Mouse (Mus musculus) liver, adult (tissue): ENCODE results near the gene Mgp.

ENCODE experiments used
- GATA4 ChIP-seq: IDR thresholded peaks from 2 replicates; pipeline ENCODE4 v1.6.1; 2014; ENCODE audit warnings: mild to moderate bottlenecking, low read length; ENCODE audit not compliant: insufficient replicate concordance

Gene Mgp

DNA sequence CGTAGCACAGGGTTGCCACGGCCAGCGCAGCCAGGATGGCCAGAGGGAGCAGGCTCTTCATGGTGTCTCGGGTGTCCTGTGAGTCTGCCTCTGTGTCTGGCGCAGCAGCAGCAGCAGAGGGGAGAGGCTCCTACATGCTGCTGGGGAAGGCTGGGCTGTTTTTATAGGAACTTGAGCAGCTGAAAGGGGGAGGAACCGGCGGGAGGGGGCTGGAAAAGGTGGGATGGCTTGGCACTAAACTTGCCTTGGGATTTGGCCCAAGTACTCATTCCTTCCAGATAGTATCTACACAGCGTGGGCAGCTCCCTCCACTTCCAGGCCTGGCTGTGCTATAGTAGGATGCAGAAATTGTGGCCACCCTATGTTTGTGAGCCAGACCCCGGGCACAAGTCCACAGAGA is at the start of gene Mgp:
TSS of gene Mgp (minus strand) at position 154 of the 400 bp plus-strand sequence.
- TF ChIP-seq GATA4, result no peak

GRCm38 (mm10) chr6:136925049-136925448 is 49.4 kb upstream of the Mgp start:
- no peak for TF ChIP-seq GATA4

DNA sequence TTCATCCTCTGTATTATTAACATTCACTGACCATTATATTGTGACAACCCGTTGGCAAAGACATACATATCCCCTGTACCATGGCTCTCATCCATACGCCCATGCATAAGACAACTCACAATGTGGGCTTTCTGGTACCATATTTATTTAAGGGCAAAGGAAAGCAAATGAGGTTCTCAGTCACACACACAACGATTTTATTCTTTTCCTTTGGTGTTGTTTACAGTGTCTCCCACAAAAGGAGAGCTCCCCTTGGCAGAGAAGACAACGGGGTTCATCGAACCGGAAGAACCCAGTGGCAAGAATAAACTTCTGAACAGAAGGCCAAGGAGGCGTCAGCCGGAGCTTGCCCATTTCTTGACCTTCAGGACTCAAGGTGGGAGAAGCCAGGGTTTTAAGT is 47.9 kb upstream of the Mgp start, which contains the start of gene Pde6h:
TSS of gene Pde6h (plus strand) at position 301 of the 400 bp plus-strand sequence.
- TF ChIP-seq GATA4, result no peak

- TF ChIP-seq GATA4, result no peak
Observed at GRCm38 (mm10) chr6:136922871-136923270, 47.2 kb upstream of the Mgp start.

GRCm38 (mm10) chr6:136922080-136922479 is 46.5 kb upstream of the Mgp start, which contains the start of gene Erp27:
Erp27 (minus strand) TSS chr6:136922180.
- no peak for TF ChIP-seq GATA4

- TF ChIP-seq GATA4, result no peak
Observed at GRCm38 (mm10) chr6:136921601-136922000, 46.0 kb upstream of the Mgp start.

DNA sequence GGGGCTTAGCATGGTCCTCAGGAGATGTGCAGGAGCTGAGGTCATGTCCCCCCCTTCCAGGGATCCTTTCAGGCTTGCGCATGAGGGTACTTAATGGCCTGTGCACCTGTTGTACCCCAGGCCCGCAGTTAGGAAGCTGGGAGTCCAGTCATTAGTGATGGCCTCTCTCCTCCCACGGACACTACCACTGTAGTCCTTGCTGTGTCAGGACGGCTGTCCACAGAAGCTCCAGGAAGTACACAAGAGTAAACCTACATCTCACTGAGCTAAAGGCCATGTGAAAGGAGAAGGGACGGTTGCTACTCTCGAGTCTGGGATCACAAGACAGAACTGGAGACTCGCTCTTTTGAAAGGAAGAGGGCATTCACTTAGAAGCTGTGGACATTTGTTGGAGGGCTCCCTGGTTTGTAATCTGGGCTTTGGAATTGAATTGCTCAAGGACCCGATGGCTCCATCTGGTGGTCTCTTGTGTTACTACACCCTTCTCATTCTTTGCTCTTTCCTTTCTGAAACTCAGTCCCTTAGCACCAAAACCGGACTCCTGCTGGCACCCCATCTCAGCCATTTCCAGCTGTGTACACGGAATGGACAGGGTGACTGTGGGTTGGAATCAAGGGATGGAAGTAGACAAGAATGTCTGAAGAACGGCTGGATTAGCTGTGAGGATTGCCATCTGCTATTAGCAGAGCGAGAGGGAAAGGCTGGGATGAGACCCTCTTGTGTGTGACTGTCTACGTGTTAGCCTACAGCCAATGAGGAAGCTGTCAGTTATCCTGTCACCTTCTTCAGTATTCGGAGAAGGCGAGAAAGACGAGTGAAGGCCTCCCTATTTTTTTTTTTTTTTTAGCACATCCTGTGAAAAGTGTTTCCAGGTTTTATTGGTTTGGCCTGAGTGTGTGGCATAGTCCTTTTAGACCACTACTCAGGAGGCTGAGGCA is 45.0 kb upstream of the Mgp start:
- no peak for TF ChIP-seq GATA4

- TF ChIP-seq GATA4, result no peak
Observed at GRCm38 (mm10) chr6:136917885-136918284, 42.3 kb upstream of the Mgp start.

DNA sequence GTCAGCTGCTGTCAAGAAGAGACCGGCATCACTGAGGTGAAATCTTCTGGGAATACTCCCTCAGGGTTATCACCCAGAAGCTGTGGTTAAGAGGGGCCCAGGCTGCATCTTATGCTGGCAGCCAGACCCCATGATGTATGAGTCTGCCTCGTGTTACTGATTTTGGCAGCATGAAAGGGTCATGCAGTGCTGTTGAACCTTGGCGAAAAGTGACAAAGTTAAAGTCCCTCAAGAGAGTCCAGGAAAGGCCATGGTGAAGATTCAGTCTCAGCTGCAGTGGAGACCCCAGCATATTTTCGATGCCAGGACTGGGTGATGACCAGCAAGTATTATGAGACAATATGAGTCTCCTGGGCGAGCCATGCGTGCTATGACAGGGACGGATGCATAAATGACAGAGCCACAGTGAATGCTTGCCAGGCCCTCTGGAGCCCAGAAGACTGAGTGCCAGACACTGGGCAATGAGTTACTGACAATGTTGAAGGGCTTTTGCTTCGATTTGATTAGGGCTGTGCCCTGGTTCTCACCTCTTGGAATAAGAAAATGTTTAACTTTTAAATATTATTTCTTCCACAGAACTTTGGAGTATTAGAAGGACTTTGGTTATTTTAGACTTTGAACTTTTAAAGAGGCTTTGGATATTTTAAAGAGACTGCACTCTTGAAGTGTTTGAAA is 40.2 kb upstream of the Mgp start:
- no peak for TF ChIP-seq GATA4

- no peak for TF ChIP-seq GATA4
Observed at GRCm38 (mm10) chr6:136914234-136914633, 38.6 kb upstream of the Mgp start.

- no peak for TF ChIP-seq GATA4
Observed at GRCm38 (mm10) chr6:136913384-136914126, 37.9 kb upstream of the Mgp start.

DNA sequence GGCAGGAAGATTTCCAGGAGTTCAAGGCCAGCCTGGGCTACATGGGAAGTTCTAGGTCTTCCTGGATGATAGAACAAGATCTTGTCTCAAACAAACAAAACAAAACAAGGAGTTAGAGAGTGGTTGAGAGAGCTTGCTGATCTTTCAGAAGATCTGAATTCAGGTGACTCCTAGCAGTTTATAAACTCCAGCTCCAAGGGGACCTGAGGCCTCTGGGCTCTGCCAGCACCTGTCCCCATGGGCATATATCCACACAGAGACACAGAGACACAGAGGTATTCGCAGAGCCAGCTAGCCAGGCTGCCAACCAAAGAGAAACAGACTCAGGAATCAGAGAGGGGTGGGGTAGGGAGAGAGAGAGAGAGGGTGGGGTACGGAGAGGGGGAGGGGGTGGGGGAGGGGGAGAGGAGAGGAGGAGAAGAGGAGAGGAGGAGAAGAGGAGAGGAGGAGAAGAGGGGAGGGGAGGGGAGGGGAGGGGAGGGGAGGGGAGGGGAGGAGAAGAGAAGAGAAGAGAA is 37.2 kb upstream of the Mgp start:
- no peak for TF ChIP-seq GATA4

- no peak for TF ChIP-seq GATA4
Observed at GRCm38 (mm10) chr6:136910247-136910890, 34.7 kb upstream of the Mgp start.

DNA sequence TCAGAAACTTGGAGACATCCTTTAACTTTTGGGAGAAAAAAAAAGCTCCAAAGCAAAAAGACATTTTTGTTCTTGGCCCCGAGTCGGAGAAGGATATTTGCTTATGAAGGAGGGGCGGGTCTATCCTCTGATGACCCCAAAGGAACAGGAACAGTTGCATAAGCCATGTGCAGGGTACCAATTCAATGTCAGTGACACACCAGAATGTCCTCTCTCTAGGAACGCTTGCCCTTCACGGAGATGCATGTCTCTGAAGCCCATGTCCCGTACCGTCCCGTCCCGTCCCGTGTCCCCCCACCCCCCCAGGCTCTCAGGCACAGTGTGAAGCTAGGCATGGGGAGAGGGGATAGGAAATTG is 31.3 kb upstream of the Mgp start:
- no peak for TF ChIP-seq GATA4

GRCm38 (mm10) chr6:136906283-136906936 is 30.8 kb upstream of the Mgp start:
- no peak for TF ChIP-seq GATA4
